Mouse (Mus musculus) liver, embryonic 14.5 days (tissue): ENCODE results near the gene Stambp.

Experiments used
- CTCF ChIP-seq: IDR thresholded peaks from 2 replicates; pipeline ENCODE4 v1.5.1; 2016; ENCODE audit warnings: antibody characterized with exemption, low read depth, control low read depth
- EP300 ChIP-seq: IDR thresholded peaks from 2 replicates; pipeline ENCODE4 v1.6.1; 2016; ENCODE audit warnings: antibody characterized with exemption, low read depth

DNA sequence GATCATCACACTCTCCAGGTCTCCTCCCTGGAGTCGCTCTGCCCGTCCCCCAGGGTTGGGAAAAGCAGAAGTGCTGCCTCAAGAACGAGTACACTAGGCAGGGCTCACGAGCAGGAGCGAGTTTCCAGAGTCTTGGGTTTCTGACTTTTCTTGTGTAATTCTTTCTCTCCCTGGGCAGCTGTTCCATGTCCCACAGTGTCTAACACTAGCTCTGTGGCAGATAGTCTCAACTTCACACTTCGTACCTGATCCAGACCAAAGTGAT lies 35.8 kb downstream of the Stambp start:
- TF ChIP-seq CTCF (no peak), EP300 (no peak)
